Mouse (Mus musculus) midbrain, embryonic 15.5 days (tissue): ENCODE measurements around the gene Pip4k2b. TPM values are rescaled to one million over a fixed set of nuclear protein-coding genes. Genes with fewer than 3 reads are reported as not detected.

ENCODE experiments used
- ATAC-seq: fragments of 200-750 bp; cut with Nextera tagmentation; replicated peaks from 2 replicates; pipeline ENCODE4 v1.8.0; 2017; ENCODE audit warnings: moderate TSS enrichment
- H3K27ac ChIP-seq: fragments of 300-500 bp; sonication (generic); 2 replicates; pipeline ENCODE4 v1.5.1; 2015; ENCODE audit warnings: mild to moderate bottlenecking, inconsistent platforms
- H3K27me3 ChIP-seq: fragments of 300-500 bp; sonication (generic); replicated peaks from 2 replicates; pipeline ENCODE4 v1.6.1; 2015; ENCODE audit warnings: inconsistent platforms
- H3K36me3 ChIP-seq: fragments of 300-500 bp; sonication (generic); replicated peaks from 2 replicates; pipeline ENCODE4 v1.6.1; 2015; ENCODE audit warnings: inconsistent platforms
- H3K4me1 ChIP-seq: fragments of 300-500 bp; sonication (generic); 2 replicates; pipeline ENCODE4 v1.6.1; 2015; ENCODE audit warnings: inconsistent platforms
- H3K4me2 ChIP-seq: fragments of 300-500 bp; sonication (generic); 2 replicates; pipeline ENCODE4 v1.6.1; 2015; ENCODE audit warnings: inconsistent platforms, mild to moderate bottlenecking, moderate library complexity
- H3K4me3 ChIP-seq: fragments of 300-500 bp; sonication (generic); 2 replicates; pipeline ENCODE4 v1.5.1; 2015; ENCODE audit warnings: mild to moderate bottlenecking, inconsistent platforms
- H3K9ac ChIP-seq: fragments of 300-500 bp; sonication (generic); 2 replicates; pipeline ENCODE4 v1.6.1; 2015; ENCODE audit warnings: mild to moderate bottlenecking, inconsistent platforms
- H3K9me3 ChIP-seq: fragments of 300-500 bp; sonication (generic); 2 replicates; pipeline ENCODE4 v1.6.1; 2016; ENCODE audit warnings: inconsistent platforms
- WGBS: fragments of 180-500 bp; shearing (Covaris S2); methylation state at CpG from one replicate; pipeline ENCODE4 v1.1.7; 2015; ENCODE audit warnings: mixed read lengths; 5-methylcytosine and 5-hydroxymethylcytosine counted together
- polyA plus RNA-seq: library from polyadenylated mRNA; unstranded; fragments of >200 nt; fragmentation: Nextera tagmentation; extraction: Ambion mirVana; gene quantifications from 2 replicates; pipeline ENCODE4 v1.2.1, GENCODE M21; 2015

Gene Pip4k2b
- polyA plus RNA-seq, 1 experiment from 2014 or later = 4.9 TPM

DNA sequence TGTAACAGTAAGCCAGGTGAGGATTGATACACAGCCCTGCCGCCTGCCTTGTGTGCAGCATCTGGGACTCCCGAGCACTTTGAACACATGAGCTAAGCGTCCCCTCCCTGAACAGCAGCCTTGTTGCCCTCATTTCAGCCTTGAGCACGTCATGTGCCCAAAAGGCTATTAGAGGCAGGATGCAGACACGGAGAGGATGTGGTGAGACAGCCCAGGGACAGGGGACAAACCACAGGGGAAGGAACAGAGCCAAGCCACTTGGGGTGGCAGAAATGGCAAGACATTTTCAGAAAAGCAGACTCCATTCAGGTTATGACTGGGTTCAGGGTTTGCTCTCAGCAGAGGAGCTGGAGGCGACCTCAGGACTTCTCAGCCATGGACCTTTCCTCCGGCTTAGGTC is 16.2 kb downstream of the Pip4k2b start:
- Histone ChIP-seq H3K9ac (no peak overlapping the region), H3K4me3 (no peak overlapping the region), H3K9me3 (no peaks in the 10 kb centered on the region), H3K4me1 (no peaks in the 10 kb centered on the region), H3K36me3 (peaks cover 56% of the 10 kb centered on the region), H3K27ac (no peak overlapping the region), H3K27me3 (no peaks in the 10 kb centered on the region), H3K4me2 (no peak overlapping the region)
- ATAC-seq = no peak
- 84% methylated on average over 7 of the region's 7 CpGs for WGBS

GRCm38 (mm10) chr11:97723709-97724108 is 20.8 kb downstream of the Pip4k2b start:
- no peak overlapping the region for H3K4me3 ChIP-seq
- peaks cover 71% of the 10 kb centered on the region for H3K36me3 ChIP-seq
- no peak overlapping the region for H3K27ac ChIP-seq
- no peaks in the 10 kb centered on the region for H3K27me3 ChIP-seq
- ATAC-seq = no peak
- H3K9me3 ChIP-seq = no peaks in the 10 kb centered on the region
- WGBS = 90% methylated on average over 7 of the region's 7 CpGs
- no peaks in the 10 kb centered on the region for H3K4me1 ChIP-seq
- no peak overlapping the region for H3K4me2 ChIP-seq
- no peak overlapping the region for H3K9ac ChIP-seq

- peaks cover 74% of the 10 kb centered on the region for H3K36me3 ChIP-seq
- ATAC-seq = no peak
- H3K4me1 ChIP-seq = no peaks in the 10 kb centered on the region
These were observed 23.2 kb downstream of the Pip4k2b start for GRCm38 (mm10) chr11:97721338-97721737.

GRCm38 (mm10) chr11:97719041-97719440 is 25.5 kb downstream of the Pip4k2b start:
- Histone ChIP-seq H3K4me1 (no peaks in the 10 kb centered on the region), H3K36me3 (peaks cover 58% of the 10 kb centered on the region), H3K27ac (no peak overlapping the region), H3K27me3 (no peaks in the 10 kb centered on the region), H3K9ac (no peak overlapping the region), H3K4me3 (no peak overlapping the region), H3K4me2 (no peak overlapping the region), H3K9me3 (no peaks in the 10 kb centered on the region)
- WGBS = 89% methylated on average over 4 of the region's 4 CpGs
- no peak for ATAC-seq

More at GRCm38 (mm10) chr11:97721338-97721737, 23.2 kb downstream of the Pip4k2b start:
- Histone ChIP-seq H3K9ac (no peak overlapping the region), H3K9me3 (no peaks in the 10 kb centered on the region), H3K27ac (no peak overlapping the region), H3K4me3 (no peak overlapping the region), H3K4me2 (no peak overlapping the region), H3K27me3 (no peaks in the 10 kb centered on the region)
- WGBS = 96% methylated on average over 4 of the region's 4 CpGs

GRCm38 (mm10) chr11:97718281-97718860 is 26.1 kb downstream of the Pip4k2b start:
- Histone ChIP-seq H3K4me3 (no peak overlapping the region), H3K9ac (no peak overlapping the region), H3K4me1 (no peaks in the 10 kb centered on the region), H3K4me2 (no peak overlapping the region), H3K27me3 (no peaks in the 10 kb centered on the region), H3K36me3 (peaks cover 60% of the 10 kb centered on the region), H3K9me3 (no peaks in the 10 kb centered on the region), H3K27ac (no peak overlapping the region)
- ATAC-seq = no peak
- 89% methylated on average over 15 of the region's 15 CpGs for WGBS

DNA sequence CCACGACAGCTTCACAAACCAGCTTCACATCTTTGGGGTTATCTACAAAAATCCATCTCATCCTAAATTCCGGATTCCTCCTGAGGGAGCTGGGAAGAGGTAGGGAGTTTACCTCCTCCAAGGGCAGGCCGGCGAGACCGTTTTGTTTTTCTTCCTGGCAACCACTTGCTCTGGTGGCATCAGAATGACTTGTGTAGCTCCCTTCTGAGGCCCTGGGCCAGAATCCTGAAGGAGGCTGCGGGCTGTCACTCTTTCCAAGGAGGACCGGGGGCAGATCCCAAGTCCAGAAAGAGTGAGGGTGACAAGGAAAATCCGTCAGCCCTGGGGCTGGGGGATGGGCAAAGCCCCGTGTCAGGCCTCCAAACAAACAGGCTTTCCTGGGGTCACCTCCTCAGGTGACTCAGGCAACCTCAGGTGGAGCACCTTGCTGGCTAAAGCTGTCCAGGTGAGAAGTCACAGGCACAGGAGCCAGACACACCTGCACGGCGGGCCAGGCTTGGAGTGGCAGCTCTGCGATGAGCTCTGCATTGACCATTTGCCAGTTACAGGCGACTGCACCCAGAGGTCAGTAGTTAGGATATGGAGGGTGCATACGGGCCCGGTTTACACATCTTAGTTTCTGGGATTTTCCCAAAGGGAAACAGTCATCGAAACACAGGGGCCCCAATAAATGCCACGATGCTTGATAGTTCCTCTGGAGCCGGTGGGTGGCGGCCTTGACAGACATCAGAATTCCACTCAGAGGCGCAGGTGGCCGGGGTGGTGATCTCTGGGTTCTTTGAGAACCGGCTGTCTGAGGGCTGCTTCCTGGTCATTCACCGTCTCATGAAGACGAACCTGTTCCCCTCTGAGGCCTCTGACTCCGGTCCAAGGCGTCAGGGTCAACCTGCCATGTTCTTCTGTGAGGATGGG is 26.9 kb downstream of the Pip4k2b start:
- Histone ChIP-seq H3K4me2 (no peak overlapping the region), H3K4me3 (no peak overlapping the region), H3K36me3 (peaks cover 57% of the 10 kb centered on the region), H3K4me1 (no peaks in the 10 kb centered on the region), H3K9ac (no peak overlapping the region), H3K27ac (no peak overlapping the region), H3K9me3 (no peaks in the 10 kb centered on the region), H3K27me3 (no peaks in the 10 kb centered on the region)
- no peak for ATAC-seq
- WGBS = 91% methylated on average over 26 of the region's 26 CpGs

- Histone ChIP-seq H3K4me1 (no peaks in the 10 kb centered on the region), H3K4me2 (no peak overlapping the region), H3K36me3 (peaks cover 44% of the 10 kb centered on the region), H3K9me3 (no peaks in the 10 kb centered on the region), H3K27ac (no peak overlapping the region), H3K27me3 (no peaks in the 10 kb centered on the region), H3K4me3 (no peak overlapping the region), H3K9ac (no peak overlapping the region)
- no peak for ATAC-seq
- WGBS = 80% methylated on average over 8 of the region's 8 CpGs
These were observed 28.5 kb downstream of the Pip4k2b start for GRCm38 (mm10) chr11:97716021-97716420.

DNA sequence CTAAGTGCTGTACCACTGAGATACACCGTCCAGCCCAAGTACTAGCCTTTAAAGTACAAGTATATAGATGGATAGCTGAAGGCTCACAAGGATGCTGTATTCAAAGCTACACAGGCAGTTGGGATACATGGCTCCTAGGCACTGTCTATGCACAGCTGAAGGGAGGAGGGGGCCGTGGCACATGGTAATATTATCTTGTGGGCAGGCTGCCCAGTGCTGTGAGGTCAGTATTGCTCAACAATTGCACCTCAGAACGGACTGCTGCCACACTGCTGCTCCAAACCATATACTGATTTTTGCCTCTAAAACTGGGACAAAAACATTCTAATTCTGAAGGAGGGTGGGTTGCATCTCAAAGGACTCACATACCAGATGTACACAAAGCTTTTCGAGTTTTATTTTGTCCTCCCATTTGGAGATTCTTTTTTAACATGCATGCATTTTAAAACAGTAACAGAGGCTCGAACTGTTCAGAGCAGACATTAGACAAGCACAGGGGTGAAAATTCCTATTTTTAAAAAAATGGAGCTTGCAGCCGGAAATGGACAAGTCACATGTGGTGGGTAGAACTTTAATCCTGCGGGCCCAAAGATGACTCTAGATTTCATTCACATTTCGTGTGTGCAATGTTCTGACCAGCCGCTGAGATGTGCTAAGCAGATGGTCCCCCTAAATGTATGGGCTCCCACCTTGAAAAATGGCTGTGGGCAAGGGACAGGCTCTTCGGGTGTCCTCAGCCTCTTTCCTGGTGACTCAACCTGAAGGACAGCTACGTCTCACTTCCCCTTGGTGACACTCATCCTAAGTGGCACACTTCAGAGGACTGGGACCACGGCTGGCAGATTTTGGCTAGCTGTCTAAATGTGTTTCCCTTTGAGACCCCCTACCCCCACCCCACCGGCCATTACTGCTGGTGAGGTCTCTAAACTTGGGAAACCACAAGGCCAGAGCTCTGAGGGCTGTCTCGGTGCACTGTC is 29.4 kb downstream of the Pip4k2b start:
- Histone ChIP-seq H3K36me3 (peaks cover 35% of the 10 kb centered on the region), H3K4me3 (no peak overlapping the region), H3K4me2 (no peak overlapping the region), H3K9ac (no peak overlapping the region), H3K27me3 (no peaks in the 10 kb centered on the region), H3K27ac (no peak overlapping the region), H3K4me1 (no peaks in the 10 kb centered on the region), H3K9me3 (no peaks in the 10 kb centered on the region)
- ATAC-seq = no peak
- WGBS = 94% methylated on average over 14 of the region's 14 CpGs

DNA sequence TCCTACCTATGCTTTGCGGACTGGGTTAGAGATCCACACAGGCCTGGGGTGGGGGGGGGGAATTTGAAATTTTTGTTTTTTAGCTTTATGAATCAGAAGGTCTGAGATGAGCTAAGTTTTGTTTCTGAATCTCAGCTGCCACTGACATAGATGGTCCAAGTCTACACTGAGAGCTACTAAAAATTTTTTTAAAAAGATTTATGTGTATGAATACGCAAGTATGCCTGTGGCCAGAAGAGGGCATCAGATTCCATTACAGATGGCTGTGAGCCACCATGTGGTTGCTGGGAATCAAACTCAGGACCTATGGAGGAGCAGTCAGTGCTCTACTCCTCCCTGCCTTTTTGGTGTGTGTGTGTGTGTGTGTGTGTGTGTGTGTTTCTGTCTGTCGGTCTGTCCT is 30.1 kb downstream of the Pip4k2b start:
- Histone ChIP-seq H3K4me2 (no peak overlapping the region), H3K27me3 (no peaks in the 10 kb centered on the region), H3K9ac (no peak overlapping the region), H3K9me3 (no peaks in the 10 kb centered on the region), H3K4me3 (no peak overlapping the region), H3K36me3 (peaks cover 28% of the 10 kb centered on the region), H3K27ac (no peak overlapping the region), H3K4me1 (no peaks in the 10 kb centered on the region)
- WGBS = over 99% methylated on average over 3 of the region's 3 CpGs
- ATAC-seq = no peak

DNA sequence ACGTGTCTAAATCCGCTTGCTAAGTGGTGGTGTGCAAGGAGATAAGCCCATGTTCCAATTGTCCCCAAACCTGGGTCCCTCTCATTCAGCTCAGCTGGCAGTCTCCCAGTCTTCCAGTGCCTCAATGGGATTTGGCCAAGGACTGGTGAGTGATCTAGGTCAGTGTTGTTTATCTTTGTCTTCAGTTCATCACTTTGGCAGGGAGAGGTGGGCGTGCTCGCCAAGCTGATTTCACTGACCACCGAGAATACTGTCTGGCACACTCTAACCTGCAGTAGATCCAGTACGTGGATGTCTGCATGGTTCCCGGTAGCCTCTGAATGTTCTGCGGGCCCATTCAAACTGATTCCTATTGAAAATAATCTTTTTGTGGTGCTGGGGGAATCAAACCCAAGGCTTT is 30.6 kb downstream of the Pip4k2b start:
- Histone ChIP-seq H3K27ac (no peak overlapping the region), H3K4me3 (no peak overlapping the region), H3K9ac (no peak overlapping the region), H3K9me3 (no peaks in the 10 kb centered on the region), H3K36me3 (peaks cover 26% of the 10 kb centered on the region), H3K27me3 (no peaks in the 10 kb centered on the region), H3K4me1 (no peaks in the 10 kb centered on the region), H3K4me2 (no peak overlapping the region)
- WGBS = 90% methylated on average over 8 of the region's 8 CpGs
- no peak for ATAC-seq

DNA sequence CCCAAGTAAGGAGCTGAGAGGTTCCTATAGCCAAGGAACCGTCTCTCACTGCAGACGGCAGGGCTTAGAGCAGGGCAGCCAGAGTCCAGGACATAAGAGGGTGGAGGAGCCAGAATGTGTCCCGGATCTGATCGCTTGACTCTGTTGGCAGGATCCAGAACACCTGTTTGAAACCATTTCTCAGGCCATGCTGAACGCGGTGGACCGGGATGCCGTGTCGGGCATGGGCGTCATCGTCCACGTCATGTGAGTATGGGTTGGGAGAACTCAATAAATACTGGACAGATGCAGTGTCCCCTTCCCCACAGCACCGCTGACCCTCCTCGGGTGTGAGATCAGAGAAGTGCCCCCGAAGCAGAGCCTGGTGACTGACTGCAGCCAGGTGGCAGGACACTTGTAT is 32.2 kb downstream of the Pip4k2b start:
- Histone ChIP-seq H3K4me3 (no peak overlapping the region), H3K4me1 (no peaks in the 10 kb centered on the region), H3K27ac (no peak overlapping the region), H3K9ac (no peak overlapping the region), H3K36me3 (peaks cover 29% of the 10 kb centered on the region), H3K4me2 (no peak overlapping the region), H3K9me3 (no peaks in the 10 kb centered on the region), H3K27me3 (no peaks in the 10 kb centered on the region)
- no peak for ATAC-seq
- 94% methylated on average over 15 of the region's 15 CpGs for WGBS
